In the genomic region with DNA sequence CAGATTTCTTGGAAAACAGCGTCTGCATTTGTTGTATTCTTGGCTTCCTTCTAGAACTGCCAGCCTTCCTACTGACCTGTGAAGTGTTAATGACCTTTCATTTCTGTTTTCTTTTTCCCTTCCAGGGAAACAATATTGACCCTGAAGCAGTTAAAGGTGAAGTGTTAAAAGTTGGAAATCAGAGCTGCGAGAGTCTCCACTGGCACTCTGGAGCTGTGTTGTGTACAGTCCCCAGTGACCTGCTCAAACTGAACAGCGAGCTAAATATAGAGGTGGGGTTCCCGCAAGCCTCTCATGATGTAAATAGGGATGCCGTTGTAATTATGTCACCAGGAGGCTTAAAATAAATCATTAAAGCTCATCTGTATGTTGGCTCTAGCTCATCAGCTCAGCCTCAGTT, we compare ENCODE assay signal across 14 mouse cellular contexts.
A peak's percentile ranks its signal among the peaks of the same experiment; 100 is the strongest.
DNase-seq lines count a peak whose midpoint lies in the region; ATAC-seq lines count a peak whose summit lies in the region.
"Had no signal": no experiment of that assay in that cellular context is flagged by ENCODE, and none has a peak within 500 bp of the region (broad histone marks: within the 10 kb centered on the region; RNA-seq: fewer than 3 reads in every experiment).

No protein-coding gene starts in this region.

- peak overlapping the region; percentile 28; the same call in 1 of the 2 replicates for H3K4me2 ChIP-seq in heart, embryonic 12.5 days
- H3K4me2 ChIP-seq: embryonic facial prominence, embryonic 12.5 days; liver, embryonic 13.5 days; neural tube, embryonic 15.5 days had no signal

- peak overlapping the region; percentile 42; the same call in 1 of the 2 replicates for H3K27ac ChIP-seq in brown adipose tissue, adult 24 weeks (replicated peaks; ENCODE audit: low read depth, low read length)
- peak overlapping the region; percentile 92 for H3K27ac ChIP-seq in heart, embryonic 12.5 days (ENCODE audit: poor library complexity, severe bottlenecking)
- H3K27ac ChIP-seq: embryonic facial prominence, embryonic 12.5 days; liver, embryonic 13.5 days; neural tube, embryonic 15.5 days had no signal

- H3K27me3 ChIP-seq in heart, embryonic 12.5 days (replicated peaks), result no peaks in the 10 kb centered on the region
- H3K27me3 ChIP-seq: embryonic facial prominence, embryonic 12.5 days; liver, embryonic 13.5 days; neural tube, embryonic 15.5 days had no signal

- no peak overlapping the region for H3K4me3 ChIP-seq in brown adipose tissue, adult 24 weeks (ENCODE audit: insufficient read depth, low read depth, low read length)
- H3K4me3 ChIP-seq in heart, embryonic 12.5 days, result no peak overlapping the region
- H3K4me3 ChIP-seq: embryonic facial prominence, embryonic 12.5 days; liver, embryonic 13.5 days; neural tube, embryonic 15.5 days had no signal

- H3K4me1 ChIP-seq in brown adipose tissue, adult 24 weeks (ENCODE audit: control insufficient read depth, insufficient read depth, insufficient read length, low read length), result peaks cover 3% of the 10 kb centered on the region; the same call in 1 of the 2 replicates
- peaks cover 12% of the 10 kb centered on the region for H3K4me1 ChIP-seq in heart, embryonic 12.5 days (replicated peaks)
- H3K4me1 ChIP-seq: embryonic facial prominence, embryonic 12.5 days had no signal

- DNase-seq in kidney, adult 9 months, result peak; percentile 49
- no peak for DNase-seq in kidney, postnatal 10 days
- peak; percentile 29 to 51 for DNase-seq in kidney, postnatal 36 days
- no peak for DNase-seq in T-cell, adult 2 months (ENCODE audit: low spot score)
- no peak for DNase-seq in thymus, postnatal 0 days (ENCODE audit: low spot score)
- DNase-seq: cerebellum, adult 9-11 months; forebrain, postnatal 0 days; liver, embryonic 13.5 days; right cerebral cortex, postnatal 4 days had no signal

- 0 out of 2 replicates have a peak overlapping the region, but pooled peaks have one; percentile 28 for H3K9ac ChIP-seq in heart, embryonic 12.5 days
- H3K9ac ChIP-seq: embryonic facial prominence, embryonic 12.5 days; forebrain, postnatal 0 days; liver, embryonic 13.5 days; neural tube, embryonic 15.5 days had no signal

- H3K36me3 ChIP-seq in heart, embryonic 12.5 days, result no peaks in the 10 kb centered on the region
- H3K36me3 ChIP-seq: embryonic facial prominence, embryonic 12.5 days; neural tube, embryonic 15.5 days had no signal

- ATAC-seq in heart, embryonic 12.5 days (ENCODE audit: insufficient number of reproducible peaks, low FRiP score), result peak; percentile 81
- ATAC-seq: forebrain, postnatal 0 days; intestine, embryonic 16.5 days had no signal

- no peaks in the 10 kb centered on the region for H3K9me3 ChIP-seq in heart, embryonic 12.5 days (replicated peaks)
- H3K9me3 ChIP-seq: embryonic facial prominence, embryonic 12.5 days; liver, embryonic 13.5 days; neural tube, embryonic 15.5 days had no signal

- WGBS in heart, embryonic 12.5 days, result 16% methylated on average over 5 of the region's 5 CpGs

Comparison
In these comparisons a context has a peak if more than half of its experiments do, and no peak if none do; other contexts are left out.
1. DNase-seq: peak in kidney, adult 9 months (single experiment) and kidney, postnatal 36 days (2 of 2); none in kidney, postnatal 10 days (single experiment), T-cell, adult 2 months (single experiment) and thymus, postnatal 0 days (single experiment).